Mouse (Mus musculus): ENCODE measurements around the gene Slc26a10. TPM values are rescaled to one million over a fixed set of nuclear protein-coding genes. Genes with fewer than 3 reads are reported as not detected.

The Slc26a10 gene
- polyA plus RNA-seq, 1 experiment: 0.33 TPM

GRCm38 (mm10) chr10:127137896-127138295, 42.5 kb downstream of the Slc26a10 start:
- TF ChIP-seq GATA1 (IDR thresholded peaks at IDR 0.05; ENCODE audit: low read length): no peak

DNA sequence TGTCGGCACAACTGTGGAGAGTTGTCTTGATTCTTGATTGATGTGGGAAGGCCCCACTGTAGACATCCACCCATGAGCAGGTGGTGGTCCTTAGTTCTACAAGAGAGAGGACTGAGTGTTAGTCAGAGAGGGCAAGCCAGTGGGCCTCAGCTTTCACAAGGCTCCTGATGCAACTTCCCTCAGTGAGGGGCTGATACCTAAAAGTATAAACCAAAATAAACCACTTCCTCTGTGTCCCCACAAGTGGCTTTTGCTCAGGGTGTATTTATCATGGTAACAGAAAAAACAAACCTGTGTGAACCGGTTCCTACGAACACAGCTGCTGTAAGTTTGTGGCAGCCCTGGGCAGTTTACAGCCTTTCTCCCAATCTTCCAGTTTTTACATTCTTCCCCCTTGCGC, 43.9 kb downstream of the Slc26a10 start:
- no peak for TF ChIP-seq GATA1 (IDR thresholded peaks at IDR 0.05; ENCODE audit: low read length)

- peak; percentile 62 for TF ChIP-seq GATA1 (IDR thresholded peaks at IDR 0.05; ENCODE audit: low read length)
Observed at GRCm38 (mm10) chr10:127135118-127135836, 45.2 kb downstream of the Slc26a10 start.

DNA sequence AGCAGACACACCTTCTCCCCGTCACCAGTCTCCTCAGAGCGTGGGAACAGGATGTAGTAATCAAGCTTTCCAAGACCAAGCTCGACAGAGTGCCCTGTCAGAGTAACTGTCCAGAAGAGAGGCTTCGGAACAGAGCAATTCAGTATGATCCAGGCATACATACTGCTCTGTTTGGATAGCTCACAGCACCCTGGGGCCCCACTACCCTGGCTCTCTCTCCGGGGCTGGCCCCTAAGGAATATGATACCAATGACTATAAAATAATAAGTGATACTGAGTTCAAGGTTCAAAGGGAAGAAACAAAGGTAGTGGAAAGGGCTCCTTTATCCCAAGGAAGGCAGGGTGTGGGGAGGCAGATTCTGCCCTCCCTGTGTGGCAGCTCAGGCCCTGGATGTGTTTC, 48.0 kb downstream of the Slc26a10 start:
- TF ChIP-seq GATA1 (IDR thresholded peaks at IDR 0.05; ENCODE audit: low read length): no peak

DNA sequence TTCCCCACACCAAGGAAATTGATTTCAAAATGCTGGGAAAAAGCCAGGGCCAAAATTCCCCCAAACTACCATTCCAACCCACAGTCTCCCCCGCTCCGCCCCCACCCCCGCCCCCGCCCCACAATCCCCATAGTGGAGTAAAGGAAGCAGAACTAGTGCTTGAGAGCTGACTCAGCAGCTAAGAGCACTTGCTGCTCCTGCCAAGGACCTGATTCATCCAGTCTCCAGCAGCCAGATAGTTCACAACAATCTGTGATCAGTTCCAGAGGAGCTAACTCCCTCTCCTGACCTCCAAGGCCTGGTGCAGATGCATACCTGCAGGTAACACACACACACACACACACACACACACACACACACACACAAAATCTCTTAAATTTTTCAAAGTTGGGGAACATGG, 51.0 kb downstream of the Slc26a10 start:
- no peak for TF ChIP-seq GATA1 (IDR thresholded peaks at IDR 0.05; ENCODE audit: low read length)

- TF ChIP-seq GATA1 (IDR thresholded peaks at IDR 0.05; ENCODE audit: low read length): peak; percentile 46
Observed at GRCm38 (mm10) chr10:127127711-127128279, 52.6 kb downstream of the Slc26a10 start.

- TF ChIP-seq GATA1 (IDR thresholded peaks at IDR 0.05; ENCODE audit: low read length): peak; percentile 85
Observed at GRCm38 (mm10) chr10:127126579-127126978, 53.9 kb downstream of the Slc26a10 start.

GRCm38 (mm10) chr10:127125210-127126001, 55.0 kb downstream of the Slc26a10 start:
- peak; percentile 55 for TF ChIP-seq GATA1 (IDR thresholded peaks at IDR 0.05; ENCODE audit: low read length)

GRCm38 (mm10) chr10:127123436-127123805, 57.0 kb downstream of the Slc26a10 start:
- no peak for TF ChIP-seq GATA1 (IDR thresholded peaks at IDR 0.05; ENCODE audit: low read length)

DNA sequence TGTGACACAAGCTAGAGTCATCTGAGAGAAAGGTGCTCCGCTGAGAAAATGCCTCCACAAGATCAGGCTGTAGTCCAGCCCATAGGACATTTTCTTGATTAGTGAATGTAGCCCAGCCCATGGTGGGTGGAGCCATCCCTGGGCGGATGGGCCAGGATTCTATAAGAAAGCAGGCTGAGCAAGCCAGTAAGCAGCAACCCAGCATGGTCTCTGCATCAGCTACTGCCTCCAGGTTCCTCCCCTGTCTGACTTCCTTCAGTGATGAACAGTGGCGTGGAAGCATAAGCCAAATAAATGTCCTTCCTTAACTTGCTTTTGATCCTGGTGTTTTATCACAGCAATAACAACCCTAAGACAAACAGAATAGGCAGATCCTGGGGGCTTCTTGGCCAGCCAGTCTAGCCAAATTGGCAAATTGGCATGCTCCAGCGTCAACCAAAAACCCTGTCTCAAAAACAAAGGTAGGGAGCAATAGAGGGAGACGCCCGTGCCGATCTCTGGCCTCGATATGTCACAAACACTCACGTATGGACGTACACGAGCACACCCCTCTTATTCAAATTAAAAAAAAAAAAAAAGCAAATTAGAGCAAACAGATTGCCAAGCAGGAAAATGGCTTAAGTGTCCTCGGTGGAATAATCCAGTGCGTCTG, 57.5 kb downstream of the Slc26a10 start:
- TF ChIP-seq GATA1 (IDR thresholded peaks at IDR 0.05; ENCODE audit: low read length): no peak

- no peak for TF ChIP-seq GATA1 (IDR thresholded peaks at IDR 0.05; ENCODE audit: low read length)
Observed at GRCm38 (mm10) chr10:127122018-127122417, 58.4 kb downstream of the Slc26a10 start.

Other genes with a start within 250 kb of the Slc26a10 start
- gene Ctdsp2, start 201.9 kb downstream of the Slc26a10 start, polyA plus RNA-seq (2012): 101 and 131 TPM in 2 replicates
- 0.04 TPM in 2 replicates for gene Avil, start 179.9 kb downstream of the Slc26a10 start, polyA plus RNA-seq (2012)
- gene Tsfm, start 149.8 kb downstream of the Slc26a10 start, polyA plus RNA-seq (2012): 69.6 and 77.9 TPM in 2 replicates
- 17.5 and 38.2 TPM in 2 replicates for gene Mettl1, start 139.2 kb downstream of the Slc26a10 start, polyA plus RNA-seq (2012)
- 0.09 and 0.10 TPM in 2 replicates for gene Eef1akmt3, start 139.1 kb downstream of the Slc26a10 start, polyA plus RNA-seq (2012)
- 0.03 and 0.11 TPM in 2 replicates for gene Cyp27b1, start 132.4 kb downstream of the Slc26a10 start, polyA plus RNA-seq (2012)
- gene March9, start 120.5 kb downstream of the Slc26a10 start, polyA plus RNA-seq (2012): 0.72 TPM in 2 replicates
- 1,725 and 2,105 TPM in 2 replicates for gene Cdk4, start 117.1 kb downstream of the Slc26a10 start, polyA plus RNA-seq (2012)
- 33.1 and 45.9 TPM in 2 replicates for gene Tspan31, start 110.4 kb downstream of the Slc26a10 start, polyA plus RNA-seq (2012)
- gene Agap2, start 105.4 kb downstream of the Slc26a10 start, polyA plus RNA-seq (2012): 0.14 and 0.28 TPM in 2 replicates
- gene Os9, start 59.5 kb downstream of the Slc26a10 start, polyA plus RNA-seq (2012): 104 and 109 TPM in 2 replicates
- 143 and 205 TPM in 2 replicates for gene B4galnt1, start 15.4 kb downstream of the Slc26a10 start, polyA plus RNA-seq (2012)
- gene Arhgef25, start 9.4 kb upstream of the Slc26a10 start, polyA plus RNA-seq (2012): 61.8 and 77.7 TPM in 2 replicates
- 129 and 155 TPM in 2 replicates for gene Dtx3, start 15.1 kb upstream of the Slc26a10 start, polyA plus RNA-seq (2012)
- gene Pip4k2c, start 30.9 kb upstream of the Slc26a10 start, polyA plus RNA-seq (2012): 78.0 and 80.6 TPM in 2 replicates
- gene Kif5a, start 82.7 kb upstream of the Slc26a10 start, polyA plus RNA-seq (2012): 0.23 and 0.32 TPM in 2 replicates
- 172 and 175 TPM in 2 replicates for gene Dctn2, start 85.7 kb upstream of the Slc26a10 start, polyA plus RNA-seq (2012)
- 225 and 300 TPM in 2 replicates for gene Mbd6, start 108.4 kb upstream of the Slc26a10 start, polyA plus RNA-seq (2012)
- 81.9 and 143 TPM in 2 replicates for gene Mars, start 131.1 kb upstream of the Slc26a10 start, polyA plus RNA-seq (2012)
- gene Arhgap9, start 141.3 kb upstream of the Slc26a10 start, polyA plus RNA-seq (2012): 21.2 and 32.2 TPM in 2 replicates
- 0.05 and 0.06 TPM in 2 replicates for gene Gli1, start 161.3 kb upstream of the Slc26a10 start, polyA plus RNA-seq (2012)
- not detected in 2 replicates for gene Inhbe, start 173.8 kb upstream of the Slc26a10 start, polyA plus RNA-seq (2012)
- not detected in 2 replicates for gene Inhbc, start 189.8 kb upstream of the Slc26a10 start, polyA plus RNA-seq (2012)
- 79.9 and 87.4 TPM in 2 replicates for gene R3hdm2, start 199.7 kb upstream of the Slc26a10 start, polyA plus RNA-seq (2012)

All from G1E-ER4 (cell line).